Mouse (Mus musculus) G1E (cell line): Measurements from ENCODE around the gene Arl5c.

Source experiments
- CTCF ChIP-seq: IDR thresholded peaks from 2 replicates; pipeline ENCODE4 v1.5.1; 2012; ENCODE audit warnings: low read depth, low read length, inconsistent platforms, mixed read lengths
- GATA1 ChIP-seq: IDR thresholded peaks from 2 replicates; pipeline ENCODE4 v1.6.1; 2012; ENCODE audit warnings: borderline replicate concordance, low read length, inconsistent platforms, mixed read lengths
- GATA2 ChIP-seq: IDR thresholded peaks from 2 replicates; pipeline ENCODE4 v1.6.1; 2012; ENCODE audit warnings: low read depth, low read length, inconsistent platforms, borderline replicate concordance
- POLR2AphosphoS5 ChIP-seq: IDR thresholded peaks from 2 replicates; pipeline ENCODE4 v1.6.1; 2012; ENCODE audit warnings: low read depth, low read length, inconsistent platforms; ENCODE audit not compliant: insufficient replicate concordance
- TAL1 ChIP-seq: conservative IDR thresholded peaks from 2 replicates; pipeline ENCODE4 v1.6.1; 2012; ENCODE audit warnings: low read depth, low read length, inconsistent platforms, mixed read lengths

GRCm38 (mm10) chr11:97953939-97954275 is 42.1 kb downstream of the Arl5c start:
- TF ChIP-seq CTCF = no peak
- no peak for TF ChIP-seq GATA1
- no peak for TF ChIP-seq TAL1
- TF ChIP-seq POLR2AphosphoS5 = no peak
- no peak for TF ChIP-seq GATA2
